Mouse (Mus musculus) heart, adult 2 months (tissue): ENCODE data around the gene Gm6871.

Experiments used
- CTCF ChIP-seq: fragments of 200-600 bp; IDR thresholded peaks from 2 replicates; pipeline ENCODE4 v1.8.1; 2022; ENCODE audit warnings: antibody characterized with exemption, mild to moderate bottlenecking, moderate library complexity
- EP300 ChIP-seq: fragments of 200-500 bp; IDR thresholded peaks from 2 replicates; pipeline ENCODE4 v1.6.1; 2011; ENCODE audit warnings: low read depth, low read length, control low read depth; ENCODE audit not compliant: insufficient read depth
- POLR2A ChIP-seq: fragments of 200-500 bp; IDR thresholded peaks from 2 replicates; pipeline ENCODE4 v1.6.1; 2011; ENCODE audit warnings: mild to moderate bottlenecking, low read depth, low read length, control low read depth; ENCODE audit not compliant: insufficient read depth

DNA sequence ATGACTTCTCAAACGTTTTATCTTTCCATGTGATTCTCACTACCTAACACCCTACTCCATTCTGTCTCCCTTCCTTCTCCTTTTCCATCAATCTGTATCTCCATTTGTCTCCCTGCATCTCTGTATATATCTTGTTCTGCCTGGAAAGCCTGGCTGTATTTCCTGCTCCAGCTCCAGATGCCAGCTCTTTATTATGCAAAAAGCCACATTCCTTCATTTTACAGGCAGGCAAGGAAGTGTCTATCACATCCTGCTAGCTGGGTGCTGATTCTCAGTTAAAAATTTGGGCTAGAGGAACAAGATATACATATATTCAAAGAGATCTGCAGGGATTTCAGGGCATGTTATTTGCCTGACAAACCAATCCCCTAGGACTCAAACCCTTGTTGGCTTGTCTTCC lies 61.3 kb downstream of the Gm6871 start:
- TF ChIP-seq EP300 (no peak), POLR2A (no peak), CTCF (no peak)
